Mouse (Mus musculus) cerebellum, adult 2 months (tissue): ENCODE results near the gene Coro2b. TPM values are rescaled to one million over a fixed set of nuclear protein-coding genes. Genes with fewer than 3 reads are reported as not detected.

ENCODE experiments used
- DNase-seq, 2 experiments: peaks; one replicate each; pipeline ENCODE4 v3.0.0; 2021
- H3K27ac ChIP-seq: fragments of 200-500 bp; 2 replicates; pipeline ENCODE4 v1.5.1; 2012; ENCODE audit warnings: low read length, control low read depth, inconsistent platforms; ENCODE audit not compliant: insufficient read depth
- H3K27me3 ChIP-seq: fragments of 200-500 bp; 2 replicates; pipeline ENCODE4 v1.6.1; 2012; ENCODE audit warnings: inconsistent platforms, mild to moderate bottlenecking, low read length, moderate library complexity; ENCODE audit not compliant: control insufficient read depth, insufficient read depth
- H3K4me1 ChIP-seq: fragments of 200-500 bp; 2 replicates; pipeline ENCODE4 v1.6.1; 2011; ENCODE audit warnings: low read length; ENCODE audit not compliant: control insufficient read depth, insufficient read depth
- H3K4me3 ChIP-seq: fragments of 200-500 bp; replicated peaks from 2 replicates; pipeline ENCODE3; 2011; ENCODE audit warnings: mild to moderate bottlenecking, low read depth, low read length, control low read depth; ENCODE audit not compliant: insufficient read depth
- CTCF ChIP-seq: fragments of 200-500 bp; IDR thresholded peaks from 2 replicates; pipeline ENCODE4 v1.5.1; 2011; ENCODE audit warnings: low read depth, mild to moderate bottlenecking, control low read depth, low read length, moderate library complexity, borderline replicate concordance; ENCODE audit not compliant: insufficient read depth
- POLR2A ChIP-seq: fragments of 200-500 bp; IDR thresholded peaks from 2 replicates; pipeline ENCODE4 v1.6.1; 2011; ENCODE audit warnings: low read length, control low read depth, borderline replicate concordance; ENCODE audit not compliant: insufficient read depth
- WGBS: fragments of 180-500 bp; shearing (Covaris S2); methylation state at CpG from one replicate; pipeline ENCODE4 v1.1.7; 2018; 5-methylcytosine and 5-hydroxymethylcytosine counted together
- polyA plus RNA-seq: library from polyadenylated mRNA; depleted of rRNA; stranded (reverse); fragments of >200 nt; gene quantifications from 2 replicates; pipeline ENCODE4 v1.2.3, GENCODE M21; 2012

Gene Coro2b
- polyA plus RNA-seq, 1 experiment = 210 TPM

- no peak overlapping the region for H3K27ac ChIP-seq
- H3K4me3 ChIP-seq = no peak overlapping the region
- TF ChIP-seq POLR2A (no peak), CTCF (no peak)
- no peaks in the 10 kb centered on the region for H3K27me3 ChIP-seq
- WGBS = 82% methylated on average over 19 of the region's 19 CpGs
- H3K4me1 ChIP-seq = peaks cover 26% of the 10 kb centered on the region
- peak; percentile 15 to 20 for DNase-seq
These were observed 110.8 kb downstream of the Coro2b start for GRCm38 (mm10) chr9:62426021-62426420.

GRCm38 (mm10) chr9:62425265-62425664 lies 111.6 kb downstream of the Coro2b start:
- no peak for TF ChIP-seq POLR2A
- TF ChIP-seq CTCF = no peak
- Histone ChIP-seq H3K4me3 (no peak overlapping the region), H3K27me3 (no peaks in the 10 kb centered on the region), H3K4me1 (peaks cover 26% of the 10 kb centered on the region), H3K27ac (peak overlapping the region; percentile 7; the same call in 1 of the 2 replicates)
- 52% methylated on average over 5 of the region's 5 CpGs for WGBS
- DNase-seq = peak in 1 of 2 experiments; percentile 17

GRCm38 (mm10) chr9:62423871-62424270 lies 113.0 kb downstream of the Coro2b start:
- Histone ChIP-seq H3K4me1 (peaks cover 29% of the 10 kb centered on the region), H3K27me3 (no peaks in the 10 kb centered on the region), H3K27ac (no peak overlapping the region), H3K4me3 (no peak overlapping the region)
- no peak for TF ChIP-seq CTCF
- no peak for TF ChIP-seq POLR2A
- DNase-seq = no peak
- WGBS = 93% methylated on average over 10 of the region's 10 CpGs

- Histone ChIP-seq H3K27ac (no peak overlapping the region), H3K27me3 (no peaks in the 10 kb centered on the region), H3K4me1 (peaks cover 29% of the 10 kb centered on the region), H3K4me3 (no peak overlapping the region)
- peak in 1 of 2 experiments; percentile 16 for DNase-seq
- TF ChIP-seq POLR2A = no peak
- no peak for TF ChIP-seq CTCF
- 90% methylated on average over 10 of the region's 10 CpGs for WGBS
These were observed 113.9 kb downstream of the Coro2b start for GRCm38 (mm10) chr9:62422926-62423325.

GRCm38 (mm10) chr9:62421911-62422310 lies 114.9 kb downstream of the Coro2b start:
- peak; percentile 31 for DNase-seq
- WGBS = 72% methylated on average over 6 of the region's 6 CpGs
- TF ChIP-seq CTCF (no peak), POLR2A (no peak)
- H3K27ac ChIP-seq = no peak overlapping the region
- H3K4me3 ChIP-seq = no peak overlapping the region
- peaks cover 21% of the 10 kb centered on the region for H3K4me1 ChIP-seq
- no peaks in the 10 kb centered on the region for H3K27me3 ChIP-seq

- Histone ChIP-seq H3K27ac (peak overlapping the region; percentile 74), H3K4me1 (peaks cover 25% of the 10 kb centered on the region), H3K27me3 (no peaks in the 10 kb centered on the region), H3K4me3 (peak overlapping the region; percentile 3)
- TF ChIP-seq CTCF = no peak
- peak; percentile 42; the same call in 1 of the 2 replicates for TF ChIP-seq POLR2A
- WGBS = 14% methylated on average over 13 of the region's 13 CpGs
- peak; percentile 74 to 78 for DNase-seq
These were observed 115.8 kb downstream of the Coro2b start for GRCm38 (mm10) chr9:62421027-62421426.

GRCm38 (mm10) chr9:62420261-62420917 lies 116.5 kb downstream of the Coro2b start:
- DNase-seq = peak; percentile 52 to 55
- Histone ChIP-seq H3K27me3 (no peaks in the 10 kb centered on the region), H3K4me3 (no peak overlapping the region), H3K27ac (peak overlapping the region; percentile 74), H3K4me1 (peaks cover 29% of the 10 kb centered on the region)
- 46% methylated on average over 9 of the region's 10 CpGs for WGBS
- TF ChIP-seq POLR2A (no peak), CTCF (no peak)

- WGBS = 69% methylated on average over 5 of the region's 5 CpGs
- Histone ChIP-seq H3K27ac (no peak overlapping the region), H3K27me3 (no peaks in the 10 kb centered on the region), H3K4me1 (peaks cover 35% of the 10 kb centered on the region), H3K4me3 (no peak overlapping the region)
- peak; percentile 62 for TF ChIP-seq CTCF
- no peak for TF ChIP-seq POLR2A
- DNase-seq = peak in 1 of 2 experiments; percentile 24
These were observed 118.1 kb downstream of the Coro2b start for GRCm38 (mm10) chr9:62418742-62419141.
